Mouse (Mus musculus): Measurements from ENCODE around the gene Smyd5. TPM values are rescaled to one million over a fixed set of nuclear protein-coding genes. Genes with fewer than 3 reads are reported as not detected.

Gene Smyd5
- polyA plus RNA-seq, 1 experiment from 2014 or later = 69.8 TPM

Other genes starting within 250 kb of the Smyd5 start
- gene Emx1, start 244.6 kb upstream of the Smyd5 start, polyA plus RNA-seq (2015; fragmentation: Nextera tagmentation; extraction: Ambion mirVana) = 57.5 and 59.7 TPM in 2 replicates
- 23.1 and 27.1 TPM in 2 replicates for gene Sfxn5, start 98.6 kb upstream of the Smyd5 start, polyA plus RNA-seq (2015; fragmentation: Nextera tagmentation; extraction: Ambion mirVana)
- gene Rab11fip5, start 57.4 kb upstream of the Smyd5 start, polyA plus RNA-seq (2015; fragmentation: Nextera tagmentation; extraction: Ambion mirVana) = 15.4 and 19.3 TPM in 2 replicates
- gene Noto, start 8.1 kb upstream of the Smyd5 start, polyA plus RNA-seq (2015; fragmentation: Nextera tagmentation; extraction: Ambion mirVana) = not detected in 2 replicates
- 666 and 671 TPM in 2 replicates for gene Cct7, start 19.5 kb downstream of the Smyd5 start, polyA plus RNA-seq (2015; fragmentation: Nextera tagmentation; extraction: Ambion mirVana)
- 24.5 and 28.6 TPM in 2 replicates for gene Pradc1, start 20.0 kb downstream of the Smyd5 start, polyA plus RNA-seq (2015; fragmentation: Nextera tagmentation; extraction: Ambion mirVana)
- gene Fbxo41, start 71.0 kb downstream of the Smyd5 start, polyA plus RNA-seq (2015; fragmentation: Nextera tagmentation; extraction: Ambion mirVana) = 7.4 and 9.5 TPM in 2 replicates
- 0.11 and 0.28 TPM in 2 replicates for gene Egr4, start 81.6 kb downstream of the Smyd5 start, polyA plus RNA-seq (2015; fragmentation: Nextera tagmentation; extraction: Ambion mirVana)
- 4.8 and 6.2 TPM in 2 replicates for gene Alms1, start 155.5 kb downstream of the Smyd5 start, polyA plus RNA-seq (2015; fragmentation: Nextera tagmentation; extraction: Ambion mirVana)

All from forebrain, embryonic 16.5 days (tissue).